Mouse (Mus musculus): Measurements from ENCODE around the gene Smim13.

DNA sequence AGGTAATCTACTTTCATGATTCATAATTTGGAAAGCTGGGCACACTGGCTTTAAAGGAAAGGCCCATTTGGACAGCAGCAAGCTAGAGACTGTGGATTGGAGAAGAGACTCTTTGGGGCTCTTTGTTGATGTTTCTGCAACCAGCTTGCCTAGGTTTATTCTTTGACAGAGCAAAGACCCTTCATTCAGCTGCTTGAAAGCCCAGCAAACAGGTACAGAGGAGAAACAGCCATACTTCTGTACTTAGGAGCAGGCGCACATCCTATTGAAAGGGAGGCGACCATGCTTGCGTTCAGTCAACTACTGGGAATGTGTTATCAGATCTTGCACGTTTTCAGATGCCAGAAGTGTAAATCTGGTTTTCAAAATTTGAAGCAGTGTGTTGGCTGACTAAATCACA, 75.0 kb downstream of the Smim13 start:
- TF ChIP-seq FLI1 (IDR thresholded peaks at IDR 0.05; ENCODE audit: low read length) = no peak
- TF ChIP-seq GATA1 (IDR thresholded peaks at IDR 0.05; ENCODE audit: borderline replicate concordance, low read length) = no peak
